Mouse (Mus musculus) layer of hippocampus, adult 18-20 months (tissue): ENCODE measurements around the gene Etfa. TPM values are rescaled to one million over a fixed set of nuclear protein-coding genes. Genes with fewer than 3 reads are reported as not detected.

ENCODE experiments used
- DNase-seq, 2 experiments: peaks; one replicate each; pipeline ENCODE4 v3.0.0; 2022; ENCODE audit warnings: low spot score in 2 of 2
- long read RNA-seq: library from polyadenylated mRNA; stranded (forward); transcript quantifications from one replicate; pipeline ENCODE4 v2.0.0, GENCODE M21; 2021
- total RNA-seq, 2 experiments: library from RNA; stranded (reverse); gene quantifications; 2 replicates each; pipeline ENCODE4 v1.2.3; 2021

Gene Etfa
- 10 to 100 TPM; 41.8 to 43.7 TPM for total RNA-seq
- long read RNA-seq, transcript Etfa-201 (12 exons, 1,392 nt), result major isoform, 27 of 35 reads
- long read RNA-seq, partial matches to known transcripts, result 1 of 35 reads
- long read RNA-seq, other reads (novel, unspliced or antisense), result 7 of 35 reads

DNA sequence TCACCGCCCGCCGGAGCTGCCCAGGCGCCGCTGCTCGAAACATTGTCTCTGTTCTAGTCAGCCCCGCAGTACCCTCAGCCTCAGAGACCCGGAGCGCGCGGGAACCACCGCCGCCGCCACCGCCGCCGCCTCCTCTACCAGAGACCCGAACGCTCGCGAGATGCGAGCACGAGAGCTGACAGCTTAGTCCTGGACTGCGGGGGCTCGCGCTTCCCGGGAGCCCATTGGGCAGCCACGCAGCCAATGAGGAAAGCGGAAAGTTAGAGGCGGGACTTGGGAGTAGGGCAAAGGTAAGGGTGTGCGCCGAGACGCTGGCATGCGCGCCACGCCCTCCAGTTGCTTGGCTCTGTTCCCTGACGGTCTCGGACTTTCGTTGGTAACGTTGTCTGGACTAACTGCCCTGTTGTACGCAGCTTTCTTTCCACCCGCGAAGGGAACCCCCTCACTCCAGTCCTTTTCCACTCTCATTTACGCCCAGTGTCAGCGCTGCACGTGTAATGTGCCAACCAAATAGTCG is at the start of gene Etfa:
Etfa (minus strand) TSS at position 217 of the 517 bp plus-strand sequence.
- DNase-seq, result peak; percentile 90 to 93

DNA sequence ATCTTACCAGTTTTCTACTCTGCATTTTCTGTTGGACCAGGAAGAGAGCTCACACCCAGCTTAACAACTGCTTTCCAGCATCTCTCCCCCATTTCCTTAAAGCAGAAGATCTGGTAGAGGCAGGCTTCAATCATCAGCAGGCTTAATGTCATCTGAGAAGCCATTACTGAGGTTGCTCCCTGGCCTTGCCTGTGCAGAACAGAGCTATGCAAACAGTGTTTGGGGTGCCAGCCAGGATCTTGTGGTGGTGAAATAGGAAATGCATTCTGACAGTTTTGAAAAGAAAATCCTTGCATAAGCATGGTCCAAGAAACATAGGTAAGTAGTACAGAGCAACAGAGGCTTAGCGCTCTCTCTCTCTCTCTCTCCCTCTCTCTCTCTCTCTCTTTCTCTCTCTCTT is 48.9 kb upstream of the Etfa start:
- no peak for DNase-seq

DNA sequence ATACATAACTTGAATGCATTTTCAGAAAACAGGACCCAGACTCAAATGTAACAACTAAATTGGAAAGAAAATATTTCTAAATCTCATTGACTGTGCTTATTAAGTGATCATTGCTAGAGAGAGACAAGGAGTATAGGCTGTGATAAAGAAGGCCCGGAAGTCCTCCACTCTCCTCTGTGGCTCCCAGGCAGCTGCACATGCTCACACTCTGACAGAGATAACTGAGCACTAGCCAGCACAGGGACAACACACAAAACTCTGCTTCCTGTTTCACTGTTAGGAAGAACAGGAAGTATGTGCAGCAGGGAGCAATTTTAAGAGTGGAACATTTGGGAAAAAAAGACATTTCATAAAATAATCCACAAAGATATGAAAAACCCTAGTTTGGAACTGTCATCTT is 42.9 kb upstream of the Etfa start:
- no peak for DNase-seq

DNA sequence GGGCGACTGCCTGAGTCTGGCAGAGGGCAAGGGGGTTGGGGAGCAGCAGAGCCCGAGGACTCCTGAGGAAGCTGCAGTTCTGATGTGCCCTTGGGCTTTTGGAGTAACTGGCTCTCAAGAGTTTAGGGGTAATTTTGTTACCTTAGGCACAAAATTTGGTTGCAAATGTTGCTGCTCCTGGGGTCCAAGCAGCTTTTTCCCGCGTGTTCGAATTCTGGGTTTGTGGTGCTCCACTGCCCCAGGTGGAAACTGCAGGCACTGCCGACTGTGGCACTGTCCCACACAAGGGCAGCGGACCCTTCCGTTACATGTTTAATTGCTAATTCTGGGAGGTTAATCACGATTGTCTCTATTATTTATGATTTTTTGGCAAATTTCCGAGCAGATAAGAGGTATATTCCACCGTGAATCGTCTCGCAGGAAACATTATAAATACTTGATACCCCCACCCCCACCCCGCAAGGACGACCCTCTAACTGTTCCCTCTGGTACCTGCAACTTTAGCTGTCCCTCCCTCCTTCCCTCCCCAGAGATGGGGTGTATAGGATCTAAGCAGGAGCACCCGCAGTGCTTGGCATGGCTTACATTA is 37.4 kb upstream of the Etfa start:
- DNase-seq, result no peak

DNA sequence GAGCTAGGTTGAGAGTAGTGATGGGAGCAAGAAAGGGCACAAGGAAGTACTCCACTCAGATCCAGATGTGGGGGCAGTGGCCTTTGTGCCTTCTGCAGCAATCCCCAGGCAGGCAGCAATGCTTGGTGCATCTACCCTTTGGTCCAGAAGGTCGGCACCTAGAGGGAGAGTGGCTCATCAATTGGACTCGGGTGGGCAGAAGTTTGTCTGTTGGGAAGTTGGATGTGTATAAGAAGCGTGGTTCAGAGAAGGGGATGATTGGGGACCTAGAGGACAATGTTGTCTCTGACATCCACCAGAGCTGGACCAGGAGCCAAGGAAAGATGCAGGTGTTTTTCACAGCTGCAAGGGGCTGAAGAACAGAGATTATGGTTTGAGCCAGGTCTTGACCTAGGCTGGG is 36.8 kb upstream of the Etfa start:
- DNase-seq, result no peak

DNA sequence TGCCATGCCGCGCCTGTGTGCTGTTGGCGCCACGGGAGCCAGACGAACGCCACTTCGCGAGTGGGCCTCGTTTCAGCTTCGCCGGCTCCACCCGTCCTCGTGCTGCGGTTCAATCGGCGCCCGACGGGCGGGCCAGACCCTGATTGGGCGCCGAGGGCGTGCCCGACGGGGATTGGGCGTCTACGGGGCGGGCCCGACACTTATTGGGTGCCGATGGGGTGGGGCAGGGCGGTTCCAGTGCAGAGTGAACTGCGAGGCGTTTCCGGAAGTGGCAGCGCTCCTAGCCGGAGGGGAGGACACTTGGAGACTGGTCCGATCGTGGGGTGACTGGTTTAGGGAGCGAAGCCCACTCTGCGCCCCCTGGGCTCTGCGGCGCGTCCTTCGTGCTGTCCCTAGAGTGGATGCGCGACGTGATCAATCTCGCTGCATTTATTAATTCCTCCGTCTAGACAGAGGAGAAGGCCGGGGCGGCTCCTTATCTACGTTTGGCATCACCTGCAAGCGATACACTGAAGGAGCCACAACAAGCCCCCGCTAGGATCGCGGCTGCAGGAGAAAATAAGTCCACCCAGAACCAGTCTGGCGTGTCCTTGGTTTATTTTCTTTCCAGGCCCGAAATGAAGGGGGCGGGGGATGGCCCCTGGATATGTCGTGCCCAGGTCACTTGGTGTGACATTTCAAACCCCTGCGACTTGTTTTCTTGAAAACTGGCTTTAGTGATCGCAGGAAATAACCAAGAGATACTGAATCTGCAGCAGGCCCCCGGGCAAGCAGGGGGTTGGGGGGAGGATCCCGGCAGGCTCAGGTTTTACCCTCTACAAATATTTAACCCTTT is 34.4 kb upstream of the Etfa start:
- DNase-seq, result no peak

DNA sequence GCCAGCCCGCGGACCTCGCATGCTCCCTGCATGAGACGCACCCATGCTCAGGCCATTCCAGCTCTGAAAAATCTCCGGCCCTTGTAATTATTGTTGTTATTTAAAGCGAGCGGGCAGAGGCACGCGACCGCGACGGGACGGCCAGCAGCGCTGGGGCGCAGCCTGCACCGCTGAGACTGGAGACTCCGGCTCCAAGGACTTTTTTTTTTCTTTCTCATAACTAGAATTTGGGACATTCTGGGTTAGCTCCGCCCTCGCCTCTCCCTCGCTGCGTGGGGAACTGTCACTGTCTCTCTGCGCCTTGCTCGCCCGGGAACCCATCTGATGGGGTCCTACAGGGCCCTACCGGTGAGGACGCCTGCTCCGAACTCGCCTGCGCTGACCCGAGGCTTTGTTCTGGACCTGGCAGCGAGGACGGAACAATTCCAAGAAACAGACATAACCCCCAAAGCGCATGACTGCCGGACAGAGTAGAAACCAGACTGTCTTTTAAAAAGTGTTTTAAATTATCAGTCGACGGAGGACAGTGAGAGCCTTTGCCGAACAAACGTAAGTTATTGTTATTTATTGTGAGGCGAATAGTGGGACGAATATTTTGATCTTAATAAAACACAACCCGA is 33.6 kb upstream of the Etfa start:
- DNase-seq, result no peak

DNA sequence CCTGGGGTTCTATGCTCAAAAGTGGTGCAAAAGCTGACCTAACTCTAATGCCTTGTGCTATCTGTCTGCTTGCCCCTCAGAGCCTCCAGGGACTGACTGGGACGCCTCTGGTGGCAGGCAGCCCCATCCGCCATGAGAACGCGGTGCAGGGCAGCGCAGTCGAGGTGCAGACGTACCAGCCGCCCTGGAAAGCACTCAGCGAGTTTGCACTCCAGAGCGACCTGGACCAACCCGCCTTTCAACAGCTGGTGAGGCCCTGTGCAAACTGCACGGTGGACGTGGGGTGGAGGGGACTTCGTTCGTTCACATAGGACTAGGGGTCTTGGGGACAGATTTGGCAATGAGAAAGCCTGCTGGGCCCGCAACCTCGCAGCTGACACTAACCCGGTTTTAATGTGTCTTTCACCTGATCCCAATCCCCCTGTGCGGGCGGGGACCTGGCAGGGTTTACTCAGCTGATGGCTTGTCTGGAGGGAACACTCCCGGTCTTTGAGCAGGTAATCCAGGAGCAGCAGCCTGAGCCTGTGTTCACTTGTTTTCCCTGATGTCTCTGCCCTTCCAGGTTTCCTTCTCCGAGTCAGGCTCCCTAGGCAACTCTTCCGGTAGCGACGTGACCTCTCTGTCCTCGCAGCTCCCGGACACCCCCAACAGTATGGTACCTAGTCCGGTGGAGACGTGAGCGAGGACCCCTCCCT is 33.0 kb upstream of the Etfa start:
- no peak for DNase-seq

DNA sequence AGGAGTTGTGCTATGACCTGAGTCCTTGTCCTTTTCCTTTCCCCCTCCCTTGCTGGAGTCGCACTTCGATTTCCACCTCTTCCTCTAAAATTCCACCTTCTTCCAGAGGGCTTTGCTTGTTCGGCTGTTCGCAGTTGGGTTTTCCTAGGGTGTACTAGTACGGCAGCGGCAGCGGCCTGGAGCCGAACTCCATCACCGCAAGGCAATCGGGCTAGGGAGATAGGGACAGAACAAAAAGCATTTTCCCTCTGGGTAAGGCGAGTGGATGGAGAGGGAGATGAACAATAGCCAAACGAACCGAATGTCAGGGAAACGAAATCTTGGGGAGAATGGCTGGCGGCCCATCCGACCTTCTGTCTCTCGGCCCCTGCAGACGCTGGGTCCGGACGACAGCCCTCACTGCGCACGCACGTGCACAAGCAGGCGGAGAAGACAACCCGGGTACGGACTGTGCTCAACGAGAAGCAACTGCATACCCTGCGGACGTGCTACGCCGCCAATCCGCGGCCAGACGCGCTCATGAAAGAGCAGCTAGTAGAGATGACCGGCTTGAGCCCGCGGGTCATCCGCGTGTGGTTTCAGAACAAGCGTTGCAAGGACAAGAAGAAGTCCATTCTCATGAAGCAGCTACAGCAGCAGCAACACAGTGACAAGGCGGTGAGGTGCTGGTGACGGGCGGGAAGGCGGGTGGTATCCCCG is 31.8 kb upstream of the Etfa start:
- peak in 1 of 2 experiments; percentile 24 for DNase-seq

DNA sequence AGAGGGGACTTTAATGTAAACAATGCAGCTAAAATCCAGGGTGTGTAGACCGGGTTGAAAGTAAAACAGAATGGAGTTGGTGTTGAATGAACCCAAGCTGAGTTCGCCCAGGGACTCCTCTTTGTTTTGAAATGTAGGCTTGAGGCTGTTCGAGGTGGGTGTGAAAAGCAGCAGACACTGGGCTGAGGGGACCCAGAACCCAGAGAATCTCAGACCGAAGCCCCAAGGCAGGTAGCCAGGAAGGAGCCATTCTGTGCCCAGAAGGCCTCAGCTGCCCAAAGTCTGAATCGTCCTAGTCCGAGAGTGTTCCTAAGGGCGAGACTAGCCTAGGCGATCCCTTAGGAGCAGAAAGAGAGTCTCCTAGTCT is 31.3 kb upstream of the Etfa start:
- DNase-seq, result no peak

DNA sequence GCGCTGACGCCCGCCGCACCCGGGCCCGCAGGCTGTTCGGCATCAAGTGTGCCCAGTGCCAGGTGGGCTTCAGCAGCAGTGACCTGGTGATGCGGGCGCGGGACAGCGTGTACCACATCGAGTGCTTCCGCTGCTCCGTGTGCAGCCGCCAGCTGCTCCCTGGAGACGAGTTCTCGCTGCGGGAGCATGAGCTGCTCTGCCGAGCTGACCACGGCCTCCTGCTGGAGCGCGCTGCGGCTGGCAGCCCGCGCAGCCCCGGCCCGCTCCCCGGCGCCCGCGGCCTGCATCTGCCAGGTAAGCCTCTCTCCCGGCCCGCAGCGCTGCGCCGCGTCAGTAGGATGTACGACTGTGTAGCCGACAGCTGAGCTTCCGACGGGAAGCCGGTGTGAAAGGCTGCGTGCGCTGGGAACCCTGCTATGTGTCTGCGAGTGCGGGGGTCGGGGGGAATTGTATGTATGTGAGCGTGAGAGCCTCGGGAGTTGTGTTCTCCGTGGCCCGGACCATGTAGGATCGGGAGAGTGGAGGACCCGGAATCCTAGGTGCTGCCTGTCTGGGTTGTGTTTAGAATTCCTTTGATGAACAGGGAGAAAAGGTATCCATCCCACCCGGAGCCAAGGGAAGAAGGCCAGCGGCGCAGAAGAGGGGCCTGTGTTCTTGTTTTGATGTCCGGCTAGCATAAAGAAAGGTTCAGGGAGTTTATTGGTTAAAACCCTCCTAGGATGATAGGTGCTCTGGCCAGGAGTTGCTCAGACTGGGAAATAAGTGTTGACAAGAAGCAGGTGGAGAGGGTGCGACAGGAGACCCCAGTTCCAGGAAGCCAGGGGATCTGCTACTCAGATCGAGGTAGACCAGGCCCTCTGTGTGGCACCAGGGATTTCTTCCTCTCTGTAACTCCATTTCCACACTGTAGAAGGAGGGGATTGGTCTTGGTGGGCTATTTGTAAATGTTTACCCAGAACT is 30.6 kb upstream of the Etfa start:
- no peak for DNase-seq

DNA sequence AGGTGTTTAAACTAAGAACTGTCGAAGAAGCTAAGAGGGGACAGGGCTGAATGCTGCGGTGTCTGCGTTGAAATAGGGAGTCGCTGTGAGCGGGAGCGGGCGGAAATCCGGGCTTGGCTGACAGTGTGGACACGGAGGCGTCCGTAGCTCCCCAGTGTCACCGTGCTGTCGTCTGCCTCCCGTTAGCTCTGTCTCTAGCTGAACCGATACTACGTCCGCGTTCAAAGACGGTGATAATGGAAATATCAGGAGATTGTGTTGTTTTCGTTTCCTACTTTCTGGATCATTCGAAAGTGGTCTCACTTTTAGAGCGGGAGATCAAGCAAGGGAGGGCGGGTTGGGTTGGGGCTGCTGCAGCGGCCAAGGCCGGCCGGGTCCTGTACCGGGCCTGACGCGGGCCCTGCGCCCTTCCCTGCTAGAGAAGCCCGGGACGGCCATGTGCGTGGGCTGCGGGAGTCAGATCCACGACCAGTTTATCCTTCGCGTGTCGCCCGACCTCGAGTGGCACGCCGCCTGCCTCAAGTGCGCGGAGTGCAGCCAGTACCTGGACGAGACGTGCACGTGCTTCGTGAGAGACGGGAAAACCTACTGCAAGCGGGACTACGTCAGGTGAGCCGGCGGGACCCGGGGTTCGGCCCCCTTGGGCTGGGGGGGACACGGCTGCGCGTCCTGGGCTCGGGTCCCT is 29.8 kb upstream of the Etfa start:
- no peak for DNase-seq

DNA sequence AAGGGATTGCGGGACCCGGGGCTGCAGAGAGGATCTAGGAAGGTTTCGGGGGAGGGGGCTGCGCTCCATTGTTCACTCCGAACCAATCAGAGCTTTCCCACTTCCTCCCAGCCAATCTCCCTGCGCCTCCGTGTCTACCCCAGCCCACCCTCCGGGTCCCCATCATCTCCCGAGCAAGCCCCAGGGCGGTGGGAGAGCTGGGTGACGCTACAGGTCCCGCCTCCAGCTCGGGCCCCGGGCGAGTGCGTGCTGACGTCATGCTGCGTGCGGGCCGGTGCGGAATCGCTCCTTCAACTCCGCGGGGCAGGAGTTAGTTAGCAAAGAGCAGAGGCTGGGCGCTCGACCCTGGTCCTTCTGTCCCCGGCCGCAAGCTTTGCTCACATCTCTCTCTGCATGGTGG is 28.8 kb upstream of the Etfa start:
- DNase-seq, result no peak

DNA sequence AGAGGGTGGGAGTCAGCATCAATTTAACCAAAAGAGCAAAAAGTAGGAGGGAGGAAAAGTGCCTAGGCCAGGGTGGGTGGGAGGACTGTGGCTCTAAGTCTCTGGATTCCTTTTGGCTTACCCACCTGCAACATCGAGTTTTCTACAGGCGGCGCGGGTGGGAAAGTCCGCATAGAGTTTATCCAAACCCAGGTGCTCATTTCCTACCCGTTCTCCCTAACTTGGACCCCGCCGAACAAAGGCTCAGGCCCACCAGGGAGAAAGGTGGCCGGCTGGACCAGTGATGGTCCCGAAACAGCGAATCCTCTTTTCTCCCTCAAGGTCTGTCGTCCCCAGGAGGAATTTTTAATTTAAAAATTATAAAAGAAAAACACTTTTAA is 28.3 kb upstream of the Etfa start:
- DNase-seq, result no peak

DNA sequence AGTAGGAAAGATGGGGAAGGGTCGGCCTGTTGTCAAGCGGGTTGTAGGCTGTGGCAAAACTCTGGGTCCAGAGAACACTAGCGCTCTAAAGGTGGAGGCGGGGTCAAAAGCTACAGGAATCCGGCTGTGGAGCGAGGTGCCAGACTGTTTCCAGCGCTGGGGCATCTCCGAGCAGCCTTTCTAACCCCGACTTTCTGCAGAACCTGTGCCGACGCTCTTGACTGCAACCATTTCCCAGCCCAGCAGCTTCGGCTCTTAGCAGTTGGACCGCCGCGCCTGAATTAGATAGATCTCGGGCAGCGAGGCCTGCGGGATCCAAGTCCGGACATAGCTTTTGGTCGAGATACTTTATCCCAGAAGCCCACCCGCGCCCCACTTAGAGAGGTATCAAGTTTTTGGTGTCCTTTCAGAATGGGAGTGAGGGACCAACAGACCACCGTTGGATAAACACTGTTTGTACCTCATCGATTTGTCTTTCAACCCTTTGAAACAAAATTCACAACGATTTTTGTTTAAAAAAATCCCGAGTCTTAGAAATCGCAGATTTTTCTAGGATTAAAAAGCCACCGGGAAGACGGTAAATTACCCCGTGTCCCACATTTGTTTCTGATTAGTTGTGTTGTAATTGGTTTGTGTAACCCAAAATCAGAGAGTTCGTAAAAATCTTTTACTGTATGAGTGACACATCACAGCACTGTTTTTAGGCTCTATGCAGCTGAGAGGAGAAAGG is 27.8 kb upstream of the Etfa start:
- DNase-seq, result no peak

DNA sequence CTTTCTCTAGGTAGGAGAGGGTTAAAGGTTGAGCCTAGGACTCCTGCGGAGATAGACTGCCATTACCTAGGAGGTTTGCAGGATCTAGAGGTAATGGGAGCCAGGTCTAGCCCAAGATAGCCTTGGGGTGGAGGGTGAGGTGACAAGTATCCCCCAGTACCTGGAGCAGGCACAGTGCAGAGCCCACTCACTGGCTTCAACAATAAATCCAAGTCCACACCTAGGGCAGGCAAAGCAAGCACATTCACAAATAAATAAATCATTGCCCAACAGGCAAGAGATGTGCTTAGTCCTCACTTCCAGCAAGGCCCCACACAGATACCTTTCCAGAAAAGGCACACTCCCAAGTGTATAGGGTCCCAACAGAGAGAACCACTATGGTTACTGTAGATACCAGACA is 27.0 kb upstream of the Etfa start:
- DNase-seq, result no peak

DNA sequence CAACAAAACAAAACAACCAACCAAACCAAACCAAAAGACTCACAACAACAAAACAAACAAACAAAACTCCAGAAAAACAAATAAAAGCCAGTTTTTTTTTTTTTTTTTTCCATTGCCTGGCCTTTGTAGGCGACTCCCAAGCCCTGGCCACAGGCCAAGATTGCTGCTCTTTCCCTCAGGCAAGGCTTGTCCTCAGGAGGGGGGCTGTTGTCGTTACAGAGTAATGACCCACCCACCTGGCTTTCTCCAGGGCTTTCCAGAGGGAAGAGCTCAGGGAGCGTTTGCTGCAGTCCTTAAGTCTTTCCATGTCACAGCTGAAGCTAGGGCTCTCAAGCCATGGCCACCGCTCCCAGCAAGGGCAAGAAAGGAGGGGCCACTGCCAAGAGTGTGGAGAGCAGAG is 26.3 kb upstream of the Etfa start, which contains the start of gene Isl2:
Isl2 (plus strand) TSS at position 296 of the 400 bp plus-strand sequence.
- no peak for DNase-seq

DNA sequence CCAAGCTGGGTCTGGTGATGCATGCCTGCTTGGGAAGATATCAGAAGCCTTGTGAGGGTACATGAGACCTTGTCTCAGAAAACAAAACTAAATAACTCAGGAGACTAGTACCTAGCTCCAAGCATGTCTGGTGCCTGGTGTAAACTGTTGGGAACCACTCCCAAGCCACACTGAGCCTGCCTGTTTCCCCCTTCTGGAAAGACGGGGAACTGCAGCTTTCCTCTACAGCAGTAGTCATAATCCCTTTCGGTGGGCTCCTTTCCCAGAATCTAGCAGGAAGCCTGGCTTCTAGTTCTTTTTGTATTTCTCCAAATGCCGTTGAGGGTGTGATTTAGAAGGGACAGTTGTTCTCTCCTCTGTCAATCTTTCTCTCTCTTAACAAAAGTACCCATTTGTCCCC is 23.9 kb upstream of the Etfa start:
- DNase-seq, result peak in 1 of 2 experiments; percentile 54
